Mouse (Mus musculus) layer of hippocampus, adult 9-11 months (tissue): ENCODE measurements around the gene Rad50.

Experiments
- DNase-seq: peaks from one replicate; pipeline ENCODE4 v3.0.0; 2022

The Rad50 gene

DNA sequence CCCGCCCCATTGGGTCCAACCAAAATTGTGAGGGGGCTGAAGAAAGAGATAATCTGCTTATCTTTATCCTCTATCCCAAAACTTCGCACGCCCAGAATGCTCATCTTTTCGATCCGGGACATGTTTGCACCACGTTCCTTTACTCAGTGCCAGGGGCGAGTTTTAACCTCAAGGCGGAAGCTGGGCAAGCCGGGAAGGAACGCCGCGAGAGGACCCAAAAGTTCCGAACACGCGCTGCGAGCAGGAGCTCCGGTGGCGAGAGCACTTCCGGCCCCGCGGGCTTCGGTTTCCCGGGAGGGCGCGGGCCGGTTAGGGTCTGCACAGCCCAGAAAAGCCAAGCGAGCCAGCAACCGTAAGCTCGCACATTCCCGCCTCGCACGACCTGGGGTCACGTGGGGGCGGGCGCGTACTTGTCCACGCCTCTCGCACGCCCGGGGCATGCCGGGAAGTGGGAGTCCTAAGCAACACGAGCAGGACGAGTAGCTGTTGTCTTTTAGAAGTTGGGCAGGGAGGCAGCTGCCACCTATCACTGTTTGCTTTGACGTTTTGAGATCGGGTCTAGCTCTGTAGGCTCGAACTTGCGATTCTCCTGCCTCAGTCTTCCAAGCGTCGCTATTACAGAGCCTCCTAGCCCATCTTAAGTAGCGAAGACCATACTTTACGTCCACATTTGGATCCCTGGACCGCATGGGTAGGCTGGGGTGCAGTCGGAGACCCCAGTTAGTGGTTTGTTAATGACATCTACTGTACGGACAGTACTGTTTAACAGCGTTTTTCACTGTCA lies at the start of gene Rad50:
Gene Rad50, minus strand, starts transcription at position 386 of the 784 bp plus-strand sequence.
- peak; percentile 92 for DNase-seq

DNA sequence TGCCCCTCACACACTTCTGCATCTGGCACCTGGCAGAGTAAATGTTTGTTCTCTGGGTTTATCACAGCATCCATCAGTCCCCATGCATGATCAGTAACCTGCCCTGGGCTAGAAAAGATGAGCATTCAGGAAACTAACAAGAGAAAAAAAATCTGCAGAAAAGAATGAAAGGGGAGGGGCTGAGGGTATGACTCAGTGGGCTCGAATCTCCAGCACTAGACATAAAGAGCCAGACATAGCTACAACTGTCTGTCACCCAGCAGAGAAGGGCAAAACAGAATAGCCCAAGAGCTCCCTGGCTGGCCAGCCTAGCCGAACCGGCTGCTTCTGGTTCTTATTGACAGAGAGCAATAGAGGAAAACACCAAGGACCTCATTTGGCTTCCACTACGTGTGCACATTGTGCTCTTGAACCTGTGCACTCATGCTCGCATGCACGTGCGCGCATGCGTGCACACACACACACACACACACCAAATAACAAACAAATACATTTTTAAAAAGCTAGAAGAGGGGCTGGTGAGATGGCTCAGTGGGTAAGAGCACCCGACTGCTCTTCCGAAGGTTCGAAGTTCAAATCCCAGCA lies 48.0 kb upstream of the Rad50 start:
- no peak for DNase-seq

DNA sequence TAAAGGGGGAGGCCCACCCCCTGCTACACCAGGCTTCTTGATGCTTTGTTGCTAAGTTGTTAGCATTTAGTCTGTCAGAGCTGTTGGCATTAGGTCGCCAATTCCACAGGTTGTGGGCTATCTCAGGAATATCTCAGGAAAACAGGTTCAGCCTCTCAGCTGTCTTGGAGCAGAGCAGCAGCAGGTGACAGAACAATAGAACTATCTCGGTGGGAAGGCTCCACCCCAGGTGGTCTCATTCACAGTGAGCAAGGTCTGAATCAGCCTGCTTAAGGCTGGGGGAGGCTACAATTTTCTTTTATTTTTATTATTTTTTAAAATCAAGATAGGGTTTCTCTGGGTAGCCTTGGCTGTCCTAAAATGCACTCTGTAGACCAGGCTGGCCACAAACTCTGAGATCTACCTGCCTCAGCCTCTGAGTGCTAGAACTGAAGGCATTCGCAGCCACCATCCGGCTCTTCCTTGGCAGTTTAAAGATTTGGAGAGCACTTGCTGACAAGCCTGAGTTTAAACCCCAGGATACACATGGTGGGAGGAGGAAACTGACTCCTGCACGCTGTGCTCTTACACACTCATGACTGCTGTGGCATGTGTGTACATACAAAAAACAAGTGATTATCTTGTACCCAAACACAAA lies 42.7 kb upstream of the Rad50 start:
- DNase-seq: no peak

DNA sequence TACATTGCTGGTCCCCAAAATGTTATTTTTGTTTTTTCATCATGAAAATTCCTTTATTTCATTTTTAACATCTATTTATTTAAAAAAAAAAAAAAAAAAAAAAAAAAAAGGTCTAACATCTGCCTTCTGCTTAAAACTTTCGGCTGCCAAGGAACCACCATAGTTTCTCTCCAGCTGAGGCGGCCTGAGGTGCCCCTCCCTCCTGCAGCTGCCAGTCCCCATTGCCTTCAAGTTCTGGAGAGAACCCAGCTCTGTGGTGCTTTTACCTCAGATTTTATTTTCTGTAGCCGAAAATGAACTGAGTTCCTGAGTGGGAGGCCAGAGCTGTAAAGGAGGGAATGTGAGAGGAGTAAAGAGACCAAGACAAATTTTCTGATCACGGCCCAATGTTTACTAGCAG lies 42.2 kb upstream of the Rad50 start:
- no peak for DNase-seq

DNA sequence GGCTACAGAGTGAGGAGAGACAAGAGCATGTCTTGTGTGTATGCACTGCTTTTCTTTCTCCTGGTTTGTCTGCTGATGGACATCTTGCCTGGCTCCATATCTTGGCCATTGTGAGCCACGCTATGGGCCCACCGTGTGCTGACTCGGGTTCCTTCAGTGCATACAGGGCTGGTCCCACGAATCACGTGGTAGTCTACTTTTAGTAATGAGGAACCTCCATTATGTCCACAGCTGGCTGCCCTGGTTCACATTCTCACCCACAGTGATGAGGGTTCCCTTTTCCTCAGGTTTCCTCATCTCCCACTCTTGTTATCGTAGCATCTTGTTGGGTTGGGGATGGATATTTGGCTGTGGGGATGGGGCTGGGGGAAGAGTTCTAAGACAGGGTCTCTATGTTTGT lies 41.5 kb upstream of the Rad50 start:
- no peak for DNase-seq

DNA sequence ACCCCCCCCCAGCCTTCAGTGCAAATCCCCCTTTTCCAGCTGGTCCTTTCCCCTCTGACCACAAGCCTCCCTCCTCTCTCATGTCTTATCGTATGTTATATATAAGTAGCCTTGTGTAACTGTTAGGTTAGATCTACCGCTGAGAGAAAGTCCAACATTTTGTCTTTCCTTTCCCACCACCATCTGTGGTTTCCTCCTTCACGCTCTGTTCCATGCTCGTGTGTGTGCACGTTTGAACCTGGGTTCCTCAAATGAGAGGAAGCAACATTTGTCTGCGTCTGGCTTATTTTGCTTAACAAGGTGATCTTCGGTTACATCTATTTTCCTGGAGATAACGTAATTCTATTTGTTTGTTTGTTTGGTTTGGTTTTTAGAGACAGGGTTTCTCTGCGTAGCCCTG lies 40.9 kb upstream of the Rad50 start:
- DNase-seq: no peak

DNA sequence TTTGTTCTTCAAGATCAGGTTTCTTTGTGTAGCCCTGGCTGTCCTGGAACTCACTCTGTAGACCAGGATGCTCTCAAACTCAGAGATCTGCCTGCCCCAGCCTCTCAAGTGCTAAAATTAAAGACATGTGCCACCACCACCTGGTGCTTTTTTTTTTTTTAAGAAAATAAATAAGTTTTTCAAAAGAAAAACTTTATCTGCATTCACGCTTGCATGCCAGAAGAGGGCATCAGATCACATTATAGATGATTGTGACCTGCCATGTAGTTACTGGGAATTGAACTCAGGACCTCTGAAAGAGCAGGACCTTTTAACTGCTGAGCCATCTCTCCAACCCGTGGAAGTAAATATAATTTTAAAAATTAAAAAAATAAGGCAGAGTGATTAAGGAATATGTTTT lies 38.1 kb upstream of the Rad50 start:
- DNase-seq: no peak

DNA sequence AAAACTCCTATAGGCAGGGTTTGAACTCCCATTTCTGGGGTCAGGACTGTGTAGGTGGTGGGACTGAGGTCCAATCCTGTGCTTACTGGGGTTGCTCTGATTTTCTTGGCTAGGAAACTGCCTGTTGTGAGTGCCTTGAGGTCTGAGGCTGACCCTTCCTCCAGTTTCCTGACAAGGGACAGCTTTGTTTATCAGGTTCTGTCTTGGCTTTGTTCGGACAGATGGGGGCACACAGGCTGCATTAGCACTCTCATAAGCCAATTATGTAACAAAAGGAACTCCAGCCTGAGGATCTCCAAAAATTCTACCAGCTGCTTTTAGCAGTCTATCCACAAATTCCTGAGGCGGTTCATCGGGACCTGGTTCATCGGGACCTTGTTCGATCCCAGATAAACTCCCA lies 35.2 kb upstream of the Rad50 start:
- no peak for DNase-seq

DNA sequence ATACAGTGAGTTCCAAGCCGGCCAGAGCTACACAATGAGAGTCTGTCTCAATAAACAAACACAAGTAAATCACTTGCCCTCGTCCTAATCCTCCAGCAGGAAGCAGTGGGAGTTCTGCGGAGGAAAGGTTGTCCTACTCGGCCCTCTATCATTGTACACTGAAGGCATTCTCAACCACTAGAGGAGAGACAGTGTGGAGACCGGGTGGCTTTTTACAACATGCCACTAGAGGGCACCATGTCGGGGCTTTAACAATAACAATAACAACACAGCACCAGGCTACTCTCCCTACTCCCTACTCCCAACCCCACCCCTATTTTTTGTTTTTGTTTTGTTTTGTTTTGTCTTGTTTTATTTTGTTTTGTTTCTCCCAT lies 30.4 kb upstream of the Rad50 start:
- peak; percentile 55 for DNase-seq

DNA sequence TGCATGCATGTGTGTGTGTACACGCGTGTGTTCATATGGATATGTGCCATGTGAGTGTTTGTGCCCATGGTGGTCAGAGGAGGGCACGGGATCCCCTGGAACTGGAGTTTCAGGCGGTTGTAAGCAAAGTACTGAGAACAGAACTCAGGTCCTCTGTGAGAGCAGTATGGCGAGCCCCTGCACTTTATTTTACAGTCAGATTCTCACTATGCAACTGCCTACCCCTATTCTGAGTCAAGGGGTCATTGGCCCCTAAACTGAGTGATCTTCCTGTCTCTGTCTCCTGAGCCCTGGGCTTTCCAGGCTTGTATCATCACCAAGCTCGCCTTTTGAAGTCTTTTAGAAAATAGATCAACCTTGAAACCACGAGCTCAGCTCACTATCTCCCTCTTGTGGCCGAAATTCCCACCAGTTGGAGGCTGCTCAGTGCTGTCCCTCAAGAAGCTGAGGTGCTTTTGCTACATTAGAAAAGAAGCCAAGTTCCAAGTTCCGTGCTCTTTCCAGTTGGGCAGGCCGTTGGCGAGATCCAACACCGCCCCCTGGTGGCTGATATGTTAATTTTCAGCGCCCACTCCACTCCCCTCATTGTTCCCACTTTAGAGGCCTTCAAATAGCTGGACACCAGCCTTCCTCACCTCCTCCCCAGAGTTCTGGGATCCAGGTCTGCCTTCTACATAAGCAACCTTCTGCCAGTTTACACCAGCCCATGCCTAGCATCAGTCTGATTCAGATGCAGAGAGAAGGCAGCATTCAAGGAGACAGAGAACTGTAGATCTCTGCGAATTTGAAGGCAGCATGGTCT lies 29.9 kb upstream of the Rad50 start:
- DNase-seq: peak; percentile 51

DNA sequence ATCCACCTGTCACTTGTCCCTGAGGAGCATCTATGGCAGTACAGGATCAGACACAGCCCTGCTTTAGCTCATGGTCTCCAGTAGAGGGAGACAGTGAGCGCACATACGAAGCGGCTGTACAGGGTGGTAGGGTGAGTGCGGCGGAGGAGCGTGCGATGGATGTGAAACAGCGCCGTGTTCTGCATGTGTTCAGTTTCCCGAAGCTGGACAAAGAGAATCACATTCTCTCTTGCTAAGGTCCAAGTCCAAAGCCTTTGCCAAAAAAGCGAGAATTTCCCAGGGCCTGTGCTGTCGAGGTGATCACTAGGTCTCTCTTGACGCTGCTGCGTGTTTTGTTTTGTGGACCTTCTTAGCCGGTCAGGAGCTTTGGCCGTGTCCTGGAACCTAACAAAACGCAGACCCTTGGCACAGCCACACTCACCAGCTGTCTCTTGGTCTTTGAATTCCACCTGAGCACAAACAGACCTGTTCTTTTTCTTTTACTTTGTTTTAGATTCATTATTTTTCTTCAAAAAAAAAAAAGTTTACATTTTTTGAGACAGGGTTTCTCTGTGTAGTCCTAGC lies 28.6 kb upstream of the Rad50 start:
- peak; percentile 60 for DNase-seq

DNA sequence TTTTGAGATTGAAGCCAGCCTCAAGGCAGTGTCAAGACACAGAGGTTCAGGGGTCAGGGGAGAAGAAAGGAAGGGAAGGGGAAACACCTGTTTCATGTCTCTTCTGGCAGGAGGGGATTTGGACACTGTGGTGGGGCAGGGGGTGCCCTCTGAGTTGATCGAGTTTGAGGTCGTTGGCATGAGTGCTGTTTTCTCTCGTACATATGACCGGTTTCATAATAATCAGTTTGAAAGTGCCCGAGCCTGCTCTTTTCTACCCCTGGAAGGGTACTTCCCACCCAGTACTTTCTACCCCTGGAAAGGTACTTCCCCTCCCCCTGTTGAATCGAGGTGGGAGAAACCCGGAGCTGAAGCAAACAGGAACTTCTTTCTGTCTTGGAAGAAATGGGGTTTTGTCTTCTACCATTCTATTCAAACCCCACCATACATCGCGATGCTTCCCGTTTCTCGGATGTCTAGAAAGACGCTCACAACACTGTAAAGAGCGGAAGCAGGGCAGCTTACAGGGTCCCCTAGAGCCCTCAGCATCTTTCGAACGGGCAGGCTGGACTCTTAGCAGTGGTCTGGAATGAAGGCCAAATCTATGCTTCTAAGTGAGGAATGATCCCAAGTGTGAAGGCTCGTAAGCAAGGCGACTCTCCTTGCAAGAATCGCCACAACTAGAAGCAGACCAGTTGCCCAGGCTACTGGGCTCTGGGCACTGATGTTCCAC lies 28.0 kb upstream of the Rad50 start:
- DNase-seq: no peak

DNA sequence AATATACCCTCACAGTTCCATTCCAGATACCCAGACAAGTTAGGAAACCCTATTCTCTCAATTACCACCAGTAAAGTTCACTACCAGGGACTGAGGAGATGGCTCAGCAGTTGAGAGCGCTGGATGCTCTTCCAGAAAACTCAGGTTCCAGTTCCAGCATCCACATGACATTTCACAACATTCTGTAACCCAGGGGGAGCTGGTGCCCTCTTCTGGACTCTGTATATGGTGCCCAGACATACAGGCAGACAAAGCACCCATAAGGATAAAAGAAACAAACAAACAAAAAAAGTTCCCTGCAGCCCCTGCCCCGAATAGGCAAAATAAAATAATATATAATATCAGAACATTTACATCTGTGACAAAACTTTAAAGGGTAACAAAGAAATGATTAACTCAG lies 27.3 kb upstream of the Rad50 start:
- no peak for DNase-seq

DNA sequence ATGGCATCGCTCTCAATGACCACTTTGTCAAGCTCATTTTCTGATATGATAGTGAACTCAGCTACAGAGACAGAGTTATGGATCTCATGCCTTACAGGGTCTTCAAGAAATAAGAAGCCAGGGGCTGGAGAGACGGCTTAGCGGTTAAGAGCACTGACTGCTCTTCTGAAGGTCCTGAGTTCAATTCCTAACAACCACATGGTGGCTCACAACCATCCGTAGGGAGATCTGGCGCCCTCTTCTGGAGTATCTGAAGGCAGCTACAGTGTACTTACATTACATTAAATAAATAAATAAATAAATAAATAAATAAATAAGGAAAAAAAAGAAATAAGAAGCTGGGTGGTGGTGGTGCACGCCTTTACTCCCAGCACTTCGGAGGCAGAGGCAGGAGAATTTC lies 26.7 kb upstream of the Rad50 start:
- no peak for DNase-seq

DNA sequence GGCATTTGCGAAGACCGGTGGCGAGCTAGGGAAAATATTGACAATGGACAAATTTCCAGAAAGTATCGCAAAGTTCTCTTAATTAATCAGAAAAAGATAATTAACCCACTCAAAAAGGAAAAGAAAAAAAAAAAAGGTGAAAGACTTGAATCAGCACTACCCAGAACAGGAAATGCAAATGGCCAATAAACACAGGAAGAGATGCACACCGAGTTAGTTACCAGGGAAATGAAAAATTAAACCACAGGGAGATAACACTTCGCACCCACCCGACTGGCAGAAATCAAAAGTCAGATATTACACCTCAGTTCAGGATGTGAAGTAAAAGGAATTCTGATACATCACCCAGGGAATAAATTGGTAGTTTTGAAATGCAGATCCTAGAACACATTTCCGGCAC lies 25.1 kb upstream of the Rad50 start:
- DNase-seq: no peak

DNA sequence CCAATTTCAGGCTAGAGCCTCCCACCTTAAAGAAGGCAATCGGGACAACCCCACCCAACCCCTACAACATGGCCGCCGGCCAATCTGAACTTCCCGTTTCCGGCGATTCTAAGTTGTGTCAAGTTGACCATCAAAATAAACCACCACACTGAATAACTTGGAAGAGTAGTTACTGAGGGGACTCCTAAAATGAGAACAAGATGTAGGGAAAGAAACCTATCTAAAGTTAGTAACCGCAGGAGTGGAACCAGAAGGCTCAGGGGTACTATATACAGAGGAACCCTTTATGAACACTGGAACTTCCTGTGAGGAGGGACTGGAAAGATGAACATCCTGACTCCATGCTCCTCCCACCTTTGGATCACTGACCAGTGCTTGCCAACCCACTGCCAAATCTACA lies 24.3 kb upstream of the Rad50 start:
- DNase-seq: no peak

DNA sequence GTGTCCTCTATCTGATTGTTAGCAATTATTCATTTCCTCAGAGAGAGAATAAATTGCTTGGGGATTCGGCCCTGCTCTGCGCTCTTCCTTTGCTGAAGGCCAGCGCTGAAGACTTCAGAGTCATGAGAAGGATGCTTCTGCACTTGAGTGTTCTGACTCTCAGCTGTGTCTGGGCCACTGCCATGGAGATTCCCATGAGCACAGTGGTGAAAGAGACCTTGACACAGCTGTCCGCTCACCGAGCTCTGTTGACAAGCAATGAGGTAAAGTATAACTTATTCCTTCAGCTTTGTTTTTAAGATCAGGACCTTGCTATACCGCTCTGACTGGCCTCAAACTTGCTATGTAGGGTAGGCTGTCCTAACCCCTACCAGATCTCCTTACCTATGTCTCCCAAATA lies 13.6 kb upstream of the Rad50 start, which contains the start of gene Il5:
Gene Il5, plus strand, starts transcription at position 80 of the 400 bp plus-strand sequence.
- no peak for DNase-seq

DNA sequence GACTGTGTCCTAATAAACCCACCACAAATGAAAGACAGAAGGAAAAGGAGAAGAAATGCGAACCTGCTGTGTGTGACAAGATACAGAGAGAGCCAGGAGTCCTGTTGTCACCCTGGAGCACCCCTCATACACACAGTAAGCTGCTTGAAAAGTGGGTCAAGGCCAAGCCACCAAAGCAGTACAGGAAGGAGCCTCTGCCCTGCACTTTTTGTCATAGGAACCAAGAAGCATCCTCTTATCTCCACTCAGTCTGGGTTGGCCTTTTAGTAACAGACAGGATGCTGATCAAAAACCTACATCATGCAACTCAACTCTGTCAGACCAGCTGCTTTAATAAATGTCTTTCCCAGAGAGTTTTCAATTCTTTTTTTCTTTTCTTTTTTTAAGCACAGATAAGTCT lies 12.6 kb upstream of the Rad50 start:
- DNase-seq: no peak

DNA sequence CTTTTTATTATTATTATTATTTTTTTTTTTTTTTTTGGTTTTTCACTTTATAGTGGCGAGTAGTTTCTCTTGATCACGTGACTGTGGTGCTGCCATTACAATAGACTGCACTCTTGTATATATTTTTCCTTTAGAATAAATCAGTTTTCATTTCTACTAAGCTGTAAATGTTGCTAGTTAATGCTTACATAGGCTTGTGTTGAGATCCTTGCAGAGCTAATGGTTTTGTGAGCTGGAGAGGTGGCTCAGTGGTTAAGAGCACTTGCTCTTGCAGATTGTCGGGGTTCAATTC lies 545 bp upstream of the Rad50 start:
- DNase-seq: no peak

DNA sequence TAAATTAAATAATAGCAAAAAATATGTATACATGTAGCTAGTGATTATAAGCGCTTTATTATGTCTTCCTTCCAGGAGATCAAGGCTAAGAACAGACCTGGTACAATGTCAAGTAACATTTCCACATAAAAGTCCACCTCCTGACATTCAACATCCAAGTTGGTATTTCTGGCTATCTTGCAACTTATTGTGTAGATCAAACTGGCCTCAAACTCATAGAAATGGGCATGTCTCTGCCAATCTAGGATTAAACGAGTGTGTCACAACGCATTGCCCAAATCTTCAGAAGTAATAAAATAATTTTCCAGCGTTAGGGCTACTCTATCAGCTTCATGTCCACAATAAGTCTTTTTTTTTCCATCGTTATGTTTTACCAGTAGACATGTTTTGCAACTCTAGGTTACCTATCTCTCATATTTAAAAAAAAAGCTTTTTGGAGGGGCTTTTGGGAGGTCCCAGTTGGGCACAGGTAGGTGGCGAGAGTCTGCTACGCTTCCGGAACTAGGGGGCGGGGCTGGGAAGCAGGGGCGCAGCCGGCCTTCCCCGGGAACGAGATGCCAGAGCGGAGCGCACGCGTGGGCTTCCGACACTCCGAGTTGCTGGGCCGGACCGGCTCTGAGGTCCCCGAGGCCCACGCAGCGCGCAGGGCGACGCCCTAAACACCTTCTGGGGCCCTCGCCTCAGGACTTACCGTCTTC lies 734 bp downstream of the Rad50 start:
- peak; percentile 11 for DNase-seq

DNA sequence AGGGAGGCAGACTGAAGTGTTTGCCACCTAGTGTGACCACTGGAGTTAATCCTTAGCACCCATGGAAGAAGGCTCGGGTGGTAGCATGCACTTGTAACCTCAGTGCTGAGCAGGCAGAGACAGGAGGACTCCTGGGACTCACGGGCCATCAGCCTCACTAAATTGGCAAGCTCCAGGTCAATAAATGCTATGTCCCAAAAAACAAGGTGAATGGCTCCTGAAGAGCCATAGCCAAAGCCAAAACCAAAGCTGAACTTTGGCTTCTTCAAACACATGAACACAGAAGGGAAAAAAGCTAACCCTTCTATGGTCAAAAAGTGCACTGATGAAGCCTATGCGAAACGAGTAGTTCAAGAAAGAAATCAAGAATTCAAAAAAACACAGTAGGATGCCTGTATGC lies 7.8 kb downstream of the Rad50 start:
- DNase-seq: no peak

DNA sequence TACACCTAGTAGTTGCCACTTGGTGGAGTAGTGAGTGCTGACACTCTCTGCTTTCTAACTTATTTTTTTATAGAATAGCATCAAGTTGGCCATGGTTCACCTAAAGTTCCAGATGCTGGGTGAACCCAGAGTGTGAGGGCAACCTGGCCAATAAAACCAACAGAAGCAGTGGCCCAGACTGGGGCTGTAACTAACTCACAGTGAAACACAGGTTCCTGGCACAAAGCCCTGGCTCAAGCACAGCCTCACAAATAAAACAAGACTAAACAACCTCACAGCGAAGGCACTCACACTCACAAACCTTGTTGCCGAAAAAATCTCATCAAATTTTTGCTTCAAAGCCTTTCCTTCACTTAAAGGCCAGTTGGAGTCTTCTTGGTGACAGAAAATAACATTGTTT lies 8.6 kb downstream of the Rad50 start:
- DNase-seq: no peak
